Mouse (Mus musculus): ENCODE measurements around the gene Plekho2. TPM values are rescaled to one million over a fixed set of nuclear protein-coding genes. Genes with fewer than 3 reads are reported as not detected.
A peak's percentile ranks its signal among the peaks of the same experiment; 100 is the strongest.

Gene Plekho2
- polyA plus RNA-seq, 1 experiment from 2014 or later, result 24.4 TPM

DNA sequence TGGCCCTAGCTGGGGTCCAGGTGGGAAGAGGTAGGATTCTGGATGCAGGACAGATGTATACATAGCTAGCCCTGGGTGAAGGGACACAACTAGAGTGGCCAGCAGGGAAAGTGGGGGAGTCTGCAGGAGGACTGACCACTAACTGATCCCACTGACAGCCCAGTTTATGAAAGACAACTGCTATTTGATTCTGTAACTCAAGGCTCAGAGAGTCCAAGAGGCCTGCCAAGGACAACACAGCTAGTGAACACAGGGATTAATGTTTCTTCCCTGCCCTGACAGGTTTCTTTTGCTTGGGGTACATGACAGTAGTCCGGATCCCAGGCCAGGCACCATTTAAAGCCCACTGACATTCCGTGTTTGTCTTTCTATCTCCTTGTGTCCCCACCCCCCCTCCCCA is 27.3 kb upstream of the Plekho2 start:
- peaks cover 4% of the 10 kb centered on the region; the same call in 1 of the 2 replicates for H3K4me1 ChIP-seq (replicated peaks; ENCODE audit: control insufficient read depth, insufficient read depth, low read length)
- no peak overlapping the region for H3K27ac ChIP-seq (ENCODE audit: low read length)
- H3K27me3 ChIP-seq (ENCODE audit: control insufficient read depth, insufficient read depth, low read depth, low read length), result no peaks in the 10 kb centered on the region
- H3K9me3 ChIP-seq (ENCODE audit: control insufficient read depth, low read length), result no peaks in the 10 kb centered on the region
- no peaks in the 10 kb centered on the region for H3K36me3 ChIP-seq (ENCODE audit: control insufficient read depth, insufficient read depth, low read length)
- WGBS, result 37% methylated on average over 2 of the region's 2 CpGs
- H3K4me3 ChIP-seq (ENCODE audit: low read length), result no peak overlapping the region
- no peak overlapping the region for H3K9ac ChIP-seq (ENCODE audit: low read length)
- ATAC-seq (ENCODE audit: low read depth), result no peak
- H3K4me2 ChIP-seq (ENCODE audit: low read depth, low read length), result no peak overlapping the region

DNA sequence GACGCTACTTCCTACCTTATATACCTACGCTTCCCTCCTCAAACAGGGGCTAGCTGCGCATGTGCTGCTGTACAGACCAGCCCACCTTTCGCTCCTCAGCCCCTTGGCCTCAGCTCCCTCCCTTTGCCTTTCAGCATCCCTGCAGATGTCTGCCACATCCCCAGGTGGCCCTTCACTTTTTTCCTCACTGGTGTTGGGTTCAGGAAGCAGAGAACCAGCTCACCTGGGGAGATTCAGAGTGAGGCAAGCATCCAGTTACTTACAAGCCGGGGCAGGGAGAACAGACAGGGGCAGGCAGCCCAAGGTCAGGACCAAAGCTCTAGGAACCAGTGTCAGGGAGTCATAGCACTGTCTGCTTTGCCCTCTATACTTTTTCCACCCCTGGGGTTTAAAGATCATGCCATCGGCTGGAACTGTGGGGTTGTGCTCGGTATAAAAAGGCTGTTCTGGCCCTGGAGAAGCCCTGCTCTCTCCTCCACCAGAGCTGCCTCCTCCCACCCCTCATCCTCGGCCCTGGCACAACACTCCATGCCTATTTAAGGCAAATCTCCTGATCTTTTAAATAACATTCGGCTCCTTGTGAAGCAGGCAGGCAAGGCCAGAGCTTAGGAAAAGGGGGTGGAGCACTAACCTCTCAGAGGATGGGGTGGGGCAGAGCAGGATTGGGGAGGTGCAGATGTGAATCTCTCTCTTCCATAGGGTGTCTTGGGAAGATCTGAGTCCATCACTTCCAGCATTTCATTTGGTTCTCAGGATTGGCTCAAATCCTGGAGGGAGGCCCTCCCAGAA is 26.7 kb upstream of the Plekho2 start:
- Histone ChIP-seq H3K4me3 (ENCODE audit: low read length) (no peak overlapping the region), H3K4me2 (ENCODE audit: low read depth, low read length) (no peak overlapping the region), H3K4me1 (replicated peaks; ENCODE audit: control insufficient read depth, insufficient read depth, low read length) (peaks cover 4% of the 10 kb centered on the region; the same call in 1 of the 2 replicates), H3K27me3 (ENCODE audit: control insufficient read depth, insufficient read depth, low read depth, low read length) (no peaks in the 10 kb centered on the region), H3K9me3 (ENCODE audit: control insufficient read depth, low read length) (no peaks in the 10 kb centered on the region), H3K9ac (ENCODE audit: low read length) (0 out of 2 replicates have a peak overlapping the region, but pooled peaks have one; percentile 14), H3K27ac (ENCODE audit: low read length) (0 out of 2 replicates have a peak overlapping the region, but pooled peaks have one; percentile 4), H3K36me3 (ENCODE audit: control insufficient read depth, insufficient read depth, low read length) (no peaks in the 10 kb centered on the region)
- no peak for ATAC-seq (ENCODE audit: low read depth)
- WGBS, result 44% methylated on average over 9 of the region's 9 CpGs

DNA sequence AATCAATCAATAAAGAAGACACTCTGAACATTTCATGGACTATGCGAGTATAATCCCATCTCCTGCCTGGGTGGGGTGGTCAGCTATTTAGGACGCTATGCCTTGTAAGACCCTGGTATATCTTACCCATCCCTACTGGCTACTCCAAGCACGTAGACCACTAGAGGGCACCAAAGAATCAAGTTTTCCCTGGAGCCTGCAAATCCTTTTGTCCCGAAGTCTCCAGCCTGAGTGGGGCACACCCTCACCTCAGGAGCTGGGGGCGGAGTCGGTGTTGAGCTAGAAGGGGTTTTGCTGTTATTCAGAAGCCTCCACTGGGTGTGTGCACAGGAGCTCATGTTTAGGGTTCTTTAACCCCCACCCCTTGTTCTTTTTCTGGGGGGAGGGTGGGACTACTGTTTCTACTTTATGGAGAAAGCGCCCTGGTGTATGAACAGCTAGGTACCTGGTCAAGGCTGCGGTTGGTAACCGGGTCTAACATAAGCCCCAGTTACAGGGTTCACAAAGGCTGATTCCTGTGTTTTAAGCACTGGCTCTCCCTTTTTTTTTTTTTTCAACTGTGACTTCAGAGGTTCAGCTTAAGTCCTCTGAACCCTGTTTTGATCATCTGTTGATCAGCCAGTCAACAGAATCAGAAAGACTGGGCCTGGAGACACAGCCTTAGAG is 25.8 kb upstream of the Plekho2 start:
- H3K4me3 ChIP-seq (ENCODE audit: low read length), result no peak overlapping the region
- no peaks in the 10 kb centered on the region for H3K36me3 ChIP-seq (ENCODE audit: control insufficient read depth, insufficient read depth, low read length)
- no peak overlapping the region for H3K9ac ChIP-seq (ENCODE audit: low read length)
- no peaks in the 10 kb centered on the region for H3K27me3 ChIP-seq (ENCODE audit: control insufficient read depth, insufficient read depth, low read depth, low read length)
- ATAC-seq (ENCODE audit: low read depth), result peak; percentile 88
- no peak overlapping the region for H3K27ac ChIP-seq (ENCODE audit: low read length)
- H3K9me3 ChIP-seq (ENCODE audit: control insufficient read depth, low read length), result no peaks in the 10 kb centered on the region
- peaks cover 4% of the 10 kb centered on the region; the same call in 1 of the 2 replicates for H3K4me1 ChIP-seq (replicated peaks; ENCODE audit: control insufficient read depth, insufficient read depth, low read length)
- WGBS, result 7% methylated on average over 9 of the region's 9 CpGs
- peak overlapping the region; percentile 34 for H3K4me2 ChIP-seq (ENCODE audit: low read depth, low read length)

DNA sequence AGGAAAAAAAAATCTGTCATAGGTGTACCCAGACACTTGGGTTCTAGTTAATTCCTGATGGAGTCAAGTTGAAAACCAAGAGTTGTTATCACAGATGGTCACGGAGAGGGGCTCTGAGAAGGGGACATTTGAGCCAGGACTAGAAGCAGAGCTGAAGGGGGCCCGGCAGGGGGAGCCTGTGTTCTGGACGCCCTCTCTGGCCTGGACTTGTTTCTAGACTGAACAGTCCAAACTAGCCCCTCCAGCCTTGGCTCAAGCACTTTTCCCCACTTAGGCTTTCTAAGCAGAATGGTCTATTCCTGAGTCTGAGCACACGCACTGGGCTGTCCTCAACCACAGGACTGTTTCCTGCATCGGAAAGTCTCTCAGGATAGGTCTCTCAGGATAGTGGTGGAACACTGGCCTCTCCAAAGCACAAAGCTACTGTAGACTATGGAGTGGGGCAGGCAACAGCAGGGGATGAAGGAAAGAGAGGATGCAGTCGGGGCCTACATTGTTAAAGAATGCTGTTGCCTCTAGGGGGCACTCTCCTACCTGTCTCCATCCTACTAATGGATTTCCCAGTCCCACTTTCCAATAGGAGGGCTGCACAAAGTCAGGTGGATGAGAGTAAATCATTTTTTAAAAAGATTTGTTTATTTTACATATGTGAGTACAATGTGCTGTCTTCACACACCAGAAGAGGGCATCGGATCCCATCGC is 23.7 kb upstream of the Plekho2 start:
- H3K4me1 ChIP-seq (replicated peaks; ENCODE audit: control insufficient read depth, insufficient read depth, low read length), result peaks cover 4% of the 10 kb centered on the region; the same call in 1 of the 2 replicates
- no peak overlapping the region for H3K4me3 ChIP-seq (ENCODE audit: low read length)
- no peak overlapping the region for H3K9ac ChIP-seq (ENCODE audit: low read length)
- ATAC-seq (ENCODE audit: low read depth), result no peak
- no peaks in the 10 kb centered on the region for H3K27me3 ChIP-seq (ENCODE audit: control insufficient read depth, insufficient read depth, low read depth, low read length)
- H3K36me3 ChIP-seq (ENCODE audit: control insufficient read depth, insufficient read depth, low read length), result no peaks in the 10 kb centered on the region
- whole genome bisulfite sequencing, result 44% methylated on average over 8 of the region's 8 CpGs
- no peak overlapping the region for H3K27ac ChIP-seq (ENCODE audit: low read length)
- no peak overlapping the region for H3K4me2 ChIP-seq (ENCODE audit: low read depth, low read length)
- no peaks in the 10 kb centered on the region for H3K9me3 ChIP-seq (ENCODE audit: control insufficient read depth, low read length)

DNA sequence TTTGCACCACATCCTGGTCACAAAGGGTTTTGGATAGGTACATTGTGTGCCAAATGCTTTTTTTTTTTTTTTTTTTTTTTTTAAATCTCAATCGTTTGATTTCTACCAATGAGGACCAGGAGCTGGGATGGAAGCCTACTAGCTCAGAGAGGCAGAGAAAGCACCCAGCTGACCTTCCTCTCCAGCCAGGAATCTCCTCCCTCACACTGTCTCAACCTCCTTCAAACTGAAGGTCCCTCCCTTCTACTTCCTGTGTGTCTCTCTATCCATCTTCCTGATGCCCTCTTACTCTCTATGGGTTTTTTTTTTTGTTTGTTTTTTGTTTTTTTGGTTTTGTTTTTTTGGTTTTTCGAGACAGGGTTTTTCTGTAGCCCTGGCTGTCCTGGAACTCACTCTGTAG is 21.1 kb upstream of the Plekho2 start:
- H3K9me3 ChIP-seq (ENCODE audit: control insufficient read depth, low read length), result no peaks in the 10 kb centered on the region
- WGBS, result 64% methylated on average over 2 of the region's 2 CpGs
- H3K4me3 ChIP-seq (ENCODE audit: low read length), result no peak overlapping the region
- no peak overlapping the region for H3K4me2 ChIP-seq (ENCODE audit: low read depth, low read length)
- no peaks in the 10 kb centered on the region for H3K27me3 ChIP-seq (ENCODE audit: control insufficient read depth, insufficient read depth, low read depth, low read length)
- no peak for ATAC-seq (ENCODE audit: low read depth)
- H3K4me1 ChIP-seq (replicated peaks; ENCODE audit: control insufficient read depth, insufficient read depth, low read length), result peaks cover 2% of the 10 kb centered on the region; the same call in 1 of the 2 replicates
- no peak overlapping the region for H3K9ac ChIP-seq (ENCODE audit: low read length)
- no peaks in the 10 kb centered on the region for H3K36me3 ChIP-seq (ENCODE audit: control insufficient read depth, insufficient read depth, low read length)
- no peak overlapping the region for H3K27ac ChIP-seq (ENCODE audit: low read length)

DNA sequence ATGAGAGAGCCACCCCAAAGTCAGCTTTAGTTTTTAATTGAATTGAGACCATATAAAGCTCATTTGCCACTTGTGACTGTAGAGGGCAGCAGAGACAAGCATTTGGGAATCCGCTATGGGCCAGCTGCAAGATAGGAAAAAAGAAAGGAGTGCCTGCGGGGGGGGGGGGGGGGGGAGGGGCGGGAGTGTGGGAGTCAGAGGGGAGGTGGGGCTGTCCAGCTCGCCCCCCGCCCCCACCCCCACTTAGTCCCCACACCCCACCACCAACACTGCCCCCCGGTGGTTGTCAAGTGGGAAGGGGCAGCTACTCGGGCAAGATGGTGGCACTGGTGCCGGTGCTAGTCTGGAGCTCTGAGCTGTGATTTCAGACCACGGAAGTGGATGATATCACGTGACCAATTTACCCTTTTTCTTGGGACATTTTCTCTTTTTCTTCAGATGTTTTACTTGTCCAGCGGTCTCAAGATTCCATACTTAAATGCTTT is 19.0 kb upstream of the Plekho2 start:
- no peak overlapping the region for H3K9ac ChIP-seq (ENCODE audit: low read length)
- no peaks in the 10 kb centered on the region for H3K4me1 ChIP-seq (replicated peaks; ENCODE audit: control insufficient read depth, insufficient read depth, low read length)
- H3K4me3 ChIP-seq (ENCODE audit: low read length), result peak overlapping the region; percentile 32
- H3K27ac ChIP-seq (ENCODE audit: low read length), result no peak overlapping the region
- WGBS, result 36% methylated on average over 9 of the region's 11 CpGs
- H3K36me3 ChIP-seq (ENCODE audit: control insufficient read depth, insufficient read depth, low read length), result peaks cover 2% of the 10 kb centered on the region
- H3K27me3 ChIP-seq (ENCODE audit: control insufficient read depth, insufficient read depth, low read depth, low read length), result no peaks in the 10 kb centered on the region
- peak overlapping the region; percentile 39 for H3K4me2 ChIP-seq (ENCODE audit: low read depth, low read length)
- no peaks in the 10 kb centered on the region for H3K9me3 ChIP-seq (ENCODE audit: control insufficient read depth, low read length)
- no peak for ATAC-seq (ENCODE audit: low read depth)

DNA sequence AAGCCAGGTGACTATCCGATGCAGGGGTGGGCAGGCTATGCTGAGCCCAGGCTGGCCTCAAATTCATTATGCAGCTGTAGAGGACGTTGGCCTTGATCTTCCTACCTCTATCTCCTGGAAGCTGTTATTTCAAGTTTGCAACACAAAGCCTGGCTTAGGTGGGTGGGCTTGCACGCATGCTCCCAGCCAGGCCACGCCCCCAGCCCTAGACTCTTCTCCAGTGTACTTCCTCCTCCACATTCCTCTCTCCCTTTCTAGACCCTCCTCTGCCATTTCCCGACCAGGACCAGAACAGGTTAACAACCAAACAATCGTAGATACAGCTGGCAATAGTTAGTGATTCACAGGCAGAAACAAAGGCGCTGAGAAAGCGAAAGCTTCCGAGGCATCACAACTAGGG is 13.8 kb upstream of the Plekho2 start:
- Histone ChIP-seq H3K9ac (ENCODE audit: low read length) (no peak overlapping the region), H3K9me3 (ENCODE audit: control insufficient read depth, low read length) (no peaks in the 10 kb centered on the region), H3K4me1 (replicated peaks; ENCODE audit: control insufficient read depth, insufficient read depth, low read length) (peaks cover 11% of the 10 kb centered on the region), H3K27me3 (ENCODE audit: control insufficient read depth, insufficient read depth, low read depth, low read length) (no peaks in the 10 kb centered on the region), H3K27ac (ENCODE audit: low read length) (no peak overlapping the region), H3K36me3 (ENCODE audit: control insufficient read depth, insufficient read depth, low read length) (peaks cover 18% of the 10 kb centered on the region), H3K4me3 (ENCODE audit: low read length) (no peak overlapping the region), H3K4me2 (ENCODE audit: low read depth, low read length) (no peak overlapping the region)
- ATAC-seq (ENCODE audit: low read depth), result no peak
- WGBS, result 81% methylated on average over 9 of the region's 9 CpGs

DNA sequence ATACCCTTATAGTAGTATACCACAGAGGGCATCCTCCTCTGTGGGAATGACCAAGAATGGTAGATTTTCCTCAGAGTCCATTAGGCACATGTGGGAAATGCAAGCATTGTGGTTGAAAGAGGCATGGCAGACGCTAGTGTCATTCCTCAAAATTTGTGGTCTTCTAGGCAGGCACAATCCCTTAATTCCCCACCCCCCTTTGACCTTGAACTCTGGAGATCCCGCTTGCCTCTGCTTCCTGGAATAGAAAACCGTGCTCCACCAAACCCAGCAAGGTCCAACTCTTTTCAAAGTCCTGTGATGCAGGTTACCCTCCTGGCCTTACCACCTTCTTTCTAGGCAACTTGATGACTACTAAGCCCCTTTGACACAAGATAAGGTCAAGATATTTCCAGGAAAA is 12.9 kb upstream of the Plekho2 start:
- no peak for ATAC-seq (ENCODE audit: low read depth)
- Histone ChIP-seq H3K36me3 (ENCODE audit: control insufficient read depth, insufficient read depth, low read length) (peaks cover 18% of the 10 kb centered on the region), H3K27me3 (ENCODE audit: control insufficient read depth, insufficient read depth, low read depth, low read length) (no peaks in the 10 kb centered on the region), H3K9ac (ENCODE audit: low read length) (no peak overlapping the region), H3K4me3 (ENCODE audit: low read length) (no peak overlapping the region), H3K4me1 (replicated peaks; ENCODE audit: control insufficient read depth, insufficient read depth, low read length) (peaks cover 17% of the 10 kb centered on the region), H3K4me2 (ENCODE audit: low read depth, low read length) (no peak overlapping the region), H3K27ac (ENCODE audit: low read length) (no peak overlapping the region), H3K9me3 (ENCODE audit: control insufficient read depth, low read length) (no peaks in the 10 kb centered on the region)
- 88% methylated on average over 3 of the region's 3 CpGs for WGBS

DNA sequence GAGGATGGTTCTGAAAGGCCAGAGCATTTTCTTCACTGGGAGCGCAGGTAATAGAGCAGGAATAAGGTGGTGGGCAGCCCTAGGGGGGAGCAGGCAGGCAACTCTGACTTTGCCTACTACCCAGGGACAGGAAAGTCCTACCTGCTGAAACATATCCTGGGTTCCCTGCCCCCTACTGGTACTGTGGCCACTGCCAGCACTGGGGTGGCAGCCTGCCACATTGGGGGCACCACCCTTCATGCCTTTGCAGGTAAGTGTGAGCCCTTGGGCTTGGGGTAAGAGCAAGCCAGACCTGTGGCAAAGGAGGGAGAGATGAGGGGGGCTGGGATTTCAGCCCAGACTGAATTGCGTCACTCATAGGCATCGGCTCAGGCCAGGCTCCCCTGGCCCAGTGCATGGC is 9.3 kb upstream of the Plekho2 start:
- ATAC-seq (ENCODE audit: low read depth), result no peak
- Histone ChIP-seq H3K9me3 (ENCODE audit: control insufficient read depth, low read length) (no peaks in the 10 kb centered on the region), H3K4me1 (replicated peaks; ENCODE audit: control insufficient read depth, insufficient read depth, low read length) (peaks cover 23% of the 10 kb centered on the region), H3K9ac (ENCODE audit: low read length) (peak overlapping the region; percentile 75), H3K27ac (ENCODE audit: low read length) (no peak overlapping the region), H3K4me2 (ENCODE audit: low read depth, low read length) (peak overlapping the region; percentile 97), H3K27me3 (ENCODE audit: control insufficient read depth, insufficient read depth, low read depth, low read length) (no peaks in the 10 kb centered on the region), H3K4me3 (ENCODE audit: low read length) (peak overlapping the region; percentile 72), H3K36me3 (ENCODE audit: control insufficient read depth, insufficient read depth, low read length) (peaks cover 18% of the 10 kb centered on the region)
- WGBS, result 74% methylated on average over 3 of the region's 3 CpGs

Data from lung, embryonic 16.5 days (tissue).